Mouse (Mus musculus): ENCODE data around the gene Nckap5l. TPM values are rescaled to one million over a fixed set of nuclear protein-coding genes. Genes with fewer than 3 reads are reported as not detected.

Nckap5l gene
- total RNA-seq, 1 experiment from 2014 or later = 2.0 TPM

GRCm38 (mm10) chr15:99438966-99439698, 18.4 kb downstream of the Nckap5l start:
- ATAC-seq (ENCODE audit: extremely low read depth, insufficient number of reproducible peaks, low FRiP score, poor library complexity, severe bottlenecking) = no peak

GRCm38 (mm10) chr15:99433913-99434312, 23.6 kb downstream of the Nckap5l start:
- no peak for ATAC-seq (ENCODE audit: extremely low read depth, insufficient number of reproducible peaks, low FRiP score, poor library complexity, severe bottlenecking)

- ATAC-seq (ENCODE audit: extremely low read depth, insufficient number of reproducible peaks, low FRiP score, poor library complexity, severe bottlenecking) = no peak
These were observed 24.3 kb downstream of the Nckap5l start for GRCm38 (mm10) chr15:99433081-99433718.

- no peak for ATAC-seq (ENCODE audit: extremely low read depth, insufficient number of reproducible peaks, low FRiP score, poor library complexity, severe bottlenecking)
These were observed 25.6 kb downstream of the Nckap5l start for GRCm38 (mm10) chr15:99431967-99432366.

- no peak for ATAC-seq (ENCODE audit: extremely low read depth, insufficient number of reproducible peaks, low FRiP score, poor library complexity, severe bottlenecking)
These were observed 26.0 kb downstream of the Nckap5l start for GRCm38 (mm10) chr15:99431504-99431903.

GRCm38 (mm10) chr15:99431063-99431462, 26.5 kb downstream of the Nckap5l start:
- no peak for ATAC-seq (ENCODE audit: extremely low read depth, insufficient number of reproducible peaks, low FRiP score, poor library complexity, severe bottlenecking)

GRCm38 (mm10) chr15:99430394-99430793, 27.2 kb downstream of the Nckap5l start:
- ATAC-seq (ENCODE audit: extremely low read depth, insufficient number of reproducible peaks, low FRiP score, poor library complexity, severe bottlenecking) = no peak

GRCm38 (mm10) chr15:99423884-99424283, 33.7 kb downstream of the Nckap5l start:
- ATAC-seq (ENCODE audit: extremely low read depth, insufficient number of reproducible peaks, low FRiP score, poor library complexity, severe bottlenecking) = no peak

- no peak for ATAC-seq (ENCODE audit: extremely low read depth, insufficient number of reproducible peaks, low FRiP score, poor library complexity, severe bottlenecking)
These were observed 34.4 kb downstream of the Nckap5l start for GRCm38 (mm10) chr15:99423131-99423530.

- ATAC-seq (ENCODE audit: extremely low read depth, insufficient number of reproducible peaks, low FRiP score, poor library complexity, severe bottlenecking) = no peak
These were observed 35.0 kb downstream of the Nckap5l start for GRCm38 (mm10) chr15:99422551-99422950.

- ATAC-seq (ENCODE audit: extremely low read depth, insufficient number of reproducible peaks, low FRiP score, poor library complexity, severe bottlenecking) = no peak
These were observed 35.9 kb downstream of the Nckap5l start for GRCm38 (mm10) chr15:99421676-99422075.

- ATAC-seq (ENCODE audit: extremely low read depth, insufficient number of reproducible peaks, low FRiP score, poor library complexity, severe bottlenecking) = no peak
These were observed 36.4 kb downstream of the Nckap5l start for GRCm38 (mm10) chr15:99421152-99421551.

GRCm38 (mm10) chr15:99420521-99421014, 37.0 kb downstream of the Nckap5l start:
- ATAC-seq (ENCODE audit: extremely low read depth, insufficient number of reproducible peaks, low FRiP score, poor library complexity, severe bottlenecking) = no peak

- ATAC-seq (ENCODE audit: extremely low read depth, insufficient number of reproducible peaks, low FRiP score, poor library complexity, severe bottlenecking) = no peak
These were observed 37.4 kb downstream of the Nckap5l start for GRCm38 (mm10) chr15:99420101-99420500.

GRCm38 (mm10) chr15:99417692-99418271, 39.8 kb downstream of the Nckap5l start:
- no peak for ATAC-seq (ENCODE audit: extremely low read depth, insufficient number of reproducible peaks, low FRiP score, poor library complexity, severe bottlenecking)

GRCm38 (mm10) chr15:99416957-99417356, 40.6 kb downstream of the Nckap5l start:
- no peak for ATAC-seq (ENCODE audit: extremely low read depth, insufficient number of reproducible peaks, low FRiP score, poor library complexity, severe bottlenecking)

- peak; percentile 90 for ATAC-seq (ENCODE audit: extremely low read depth, insufficient number of reproducible peaks, low FRiP score, poor library complexity, severe bottlenecking)
These were observed 41.1 kb downstream of the Nckap5l start for GRCm38 (mm10) chr15:99416348-99416882.

GRCm38 (mm10) chr15:99415793-99416192, 41.8 kb downstream of the Nckap5l start:
- ATAC-seq (ENCODE audit: extremely low read depth, insufficient number of reproducible peaks, low FRiP score, poor library complexity, severe bottlenecking) = no peak

GRCm38 (mm10) chr15:99411747-99412146, 45.8 kb downstream of the Nckap5l start:
- ATAC-seq (ENCODE audit: extremely low read depth, insufficient number of reproducible peaks, low FRiP score, poor library complexity, severe bottlenecking) = no peak

- ATAC-seq (ENCODE audit: extremely low read depth, insufficient number of reproducible peaks, low FRiP score, poor library complexity, severe bottlenecking) = no peak
These were observed 48.7 kb downstream of the Nckap5l start for GRCm38 (mm10) chr15:99408845-99409244.
